Mouse (Mus musculus) gastrocnemius, adult 8-10 months (tissue): ENCODE data around the gene Dcaf12. TPM values are rescaled to one million over a fixed set of nuclear protein-coding genes. Genes with fewer than 3 reads are reported as not detected.

Experiments
- DNase-seq, 2 experiments: peaks; one replicate each; pipeline ENCODE4 v3.0.0; 2022; ENCODE audit warnings: low spot score in 2 of 2
- total RNA-seq, 4 experiments: library from RNA; stranded (reverse); gene quantifications; 2 replicates each; pipeline ENCODE4 v1.2.4; 2022

Dcaf12 gene
- total RNA-seq, 4 experiments from 2014 or later: 27.4 to 30.4 (median 28.7) TPM

- no peak for DNase-seq
These were observed 3.8 kb downstream of the Dcaf12 start for GRCm38 (mm10) chr4:41310567-41311563.

GRCm38 (mm10) chr4:41307406-41307805 is 7.3 kb downstream of the Dcaf12 start:
- DNase-seq: no peak

GRCm38 (mm10) chr4:41304302-41304701 is 10.4 kb downstream of the Dcaf12 start:
- no peak for DNase-seq

GRCm38 (mm10) chr4:41303671-41304070 is 11.0 kb downstream of the Dcaf12 start:
- DNase-seq: no peak

- no peak for DNase-seq
These were observed 15.7 kb downstream of the Dcaf12 start for GRCm38 (mm10) chr4:41298976-41299375.

- no peak for DNase-seq
These were observed 18.7 kb downstream of the Dcaf12 start for GRCm38 (mm10) chr4:41295960-41296359.

GRCm38 (mm10) chr4:41295507-41295906 is 19.2 kb downstream of the Dcaf12 start:
- no peak for DNase-seq

GRCm38 (mm10) chr4:41293907-41294306 is 20.8 kb downstream of the Dcaf12 start:
- DNase-seq: peak; percentile 28 to 31

- DNase-seq: peak in 1 of 2 experiments; percentile 26
These were observed 24.9 kb downstream of the Dcaf12 start for GRCm38 (mm10) chr4:41289802-41290201.

GRCm38 (mm10) chr4:41286420-41286819 is 28.3 kb downstream of the Dcaf12 start:
- DNase-seq: no peak

GRCm38 (mm10) chr4:41284087-41284486 is 30.6 kb downstream of the Dcaf12 start:
- DNase-seq: no peak

- DNase-seq: no peak
These were observed 38.8 kb downstream of the Dcaf12 start for GRCm38 (mm10) chr4:41275927-41276326.

GRCm38 (mm10) chr4:41274980-41275850 is 39.5 kb downstream of the Dcaf12 start, which contains the start of gene Ubap2:
TSS of gene Ubap2 (minus strand) at chr4:41275144.
- DNase-seq: peak; percentile 94 to 97

- no peak for DNase-seq
These were observed 40.2 kb downstream of the Dcaf12 start for GRCm38 (mm10) chr4:41274377-41274979.

GRCm38 (mm10) chr4:41268133-41268532 is 46.6 kb downstream of the Dcaf12 start:
- DNase-seq: no peak

- DNase-seq: no peak
These were observed 48.3 kb downstream of the Dcaf12 start for GRCm38 (mm10) chr4:41266350-41266749.

GRCm38 (mm10) chr4:41260691-41261090 is 54.0 kb downstream of the Dcaf12 start:
- no peak for DNase-seq

- no peak for DNase-seq
These were observed 55.7 kb downstream of the Dcaf12 start for GRCm38 (mm10) chr4:41259019-41259418.

- DNase-seq: no peak
These were observed 56.9 kb downstream of the Dcaf12 start for GRCm38 (mm10) chr4:41257752-41258151.

- peak in 1 of 2 experiments; percentile 25 for DNase-seq
These were observed 59.0 kb downstream of the Dcaf12 start for GRCm38 (mm10) chr4:41255564-41256210.

- no peak for DNase-seq
These were observed 60.9 kb downstream of the Dcaf12 start for GRCm38 (mm10) chr4:41253756-41254155.
